20 mouse cellular contexts compared by ENCODE assay signal in genomic region chr15:12573621-12574020, GRCm38 (mm10).
"Had no signal": no experiment of that assay in that cellular context is flagged by ENCODE, and none has a peak within 500 bp of the region (broad histone marks: within the 10 kb centered on the region; RNA-seq: fewer than 3 reads in every experiment).

No protein-coding gene starts in this region.

- H3K36me3 ChIP-seq: liver, embryonic 13.5 days; liver, embryonic 15.5 days; lung, embryonic 15.5 days; midbrain, embryonic 13.5 days; midbrain, embryonic 15.5 days; neural tube, embryonic 12.5 days had no signal

- H3K27ac ChIP-seq: liver, embryonic 13.5 days; liver, embryonic 15.5 days; lung, embryonic 15.5 days; macrophage; midbrain, embryonic 13.5 days; midbrain, embryonic 15.5 days; neural tube, embryonic 12.5 days had no signal

- H3K4me2 ChIP-seq: liver, embryonic 13.5 days; liver, embryonic 15.5 days; lung, embryonic 15.5 days; midbrain, embryonic 11.5 days; midbrain, embryonic 13.5 days; midbrain, embryonic 15.5 days; neural tube, embryonic 12.5 days had no signal

- H3K27me3 ChIP-seq: liver, embryonic 13.5 days; liver, embryonic 15.5 days; lung, embryonic 15.5 days; megakaryocyte, embryonic 14.5 days; midbrain, embryonic 13.5 days; midbrain, embryonic 15.5 days; neural tube, embryonic 12.5 days had no signal

- DNase-seq: liver, embryonic 13.5 days; liver, postnatal 0 days; lung, adult 2 months; lung, postnatal 14 days; lung, postnatal 36 days; right cerebral cortex, postnatal 14 days; right cerebral cortex, postnatal 4 days; spleen, adult 18-20 months; thymus, adult 18-20 months; thymus, postnatal 14 days; thymus, postnatal 4 days had no signal

- ATAC-seq: liver, postnatal 0 days; lung, postnatal 0 days; midbrain, embryonic 13.5 days; midbrain, embryonic 15.5 days had no signal

- H3K4me1 ChIP-seq: liver, embryonic 13.5 days; liver, embryonic 15.5 days had no signal

- H3K9me3 ChIP-seq: liver, embryonic 13.5 days; liver, embryonic 15.5 days; lung, embryonic 15.5 days; megakaryocyte, embryonic 14.5 days; midbrain, embryonic 13.5 days; midbrain, embryonic 15.5 days; neural tube, embryonic 12.5 days had no signal

- H3K9ac ChIP-seq: liver, embryonic 13.5 days; liver, embryonic 15.5 days; liver, postnatal 0 days; lung, embryonic 15.5 days; midbrain, embryonic 13.5 days; midbrain, embryonic 15.5 days; neural tube, embryonic 12.5 days had no signal

- H3K4me3 ChIP-seq: liver, embryonic 13.5 days; liver, embryonic 15.5 days; lung, embryonic 15.5 days; megakaryocyte, embryonic 14.5 days; midbrain, embryonic 13.5 days; midbrain, embryonic 15.5 days; neural tube, embryonic 12.5 days had no signal
